Mouse (Mus musculus) neural tube, embryonic 14.5 days (tissue): ENCODE measurements around the gene Tmem184a. TPM values are rescaled to one million over a fixed set of nuclear protein-coding genes. Genes with fewer than 3 reads are reported as not detected.
A peak's percentile ranks its signal among the peaks of the same experiment; 100 is the strongest.

ENCODE experiments used
- ATAC-seq: fragments of 200-750 bp; cut with Nextera tagmentation; 2 replicates; pipeline ENCODE4 v1.8.0; 2017; ENCODE audit warnings: low read depth, mild to moderate bottlenecking, moderate TSS enrichment, moderate library complexity
- H3K27ac ChIP-seq: fragments of 300-500 bp; sonication (generic); 2 replicates; pipeline ENCODE4 v1.5.1; 2014; ENCODE audit warnings: low read depth, mild to moderate bottlenecking, control low read depth, low read length, moderate library complexity, mixed read lengths
- H3K27me3 ChIP-seq: fragments of 300-500 bp; sonication (generic); 2 replicates; pipeline ENCODE4 v1.6.1; 2014; ENCODE audit warnings: low read length; ENCODE audit not compliant: control insufficient read depth, insufficient read depth
- H3K36me3 ChIP-seq: fragments of 300-500 bp; sonication (generic); 2 replicates; pipeline ENCODE4 v1.6.1; 2014; ENCODE audit warnings: low read length, mixed read lengths; ENCODE audit not compliant: control insufficient read depth, insufficient read depth
- H3K4me1 ChIP-seq: fragments of 300-500 bp; sonication (generic); 2 replicates; pipeline ENCODE4 v1.6.1; 2014; ENCODE audit warnings: low read length; ENCODE audit not compliant: control insufficient read depth, insufficient read depth
- H3K4me2 ChIP-seq: fragments of 300-500 bp; sonication (generic); 2 replicates; pipeline ENCODE4 v1.6.1; 2014; ENCODE audit warnings: mild to moderate bottlenecking, low read depth, low read length, control low read depth
- H3K4me3 ChIP-seq: fragments of 300-500 bp; sonication (generic); 2 replicates; pipeline ENCODE4 v1.5.1; 2014; ENCODE audit warnings: low read depth, low read length, control low read depth, mixed read lengths
- H3K9ac ChIP-seq: fragments of 300-500 bp; sonication (generic); replicated peaks from 2 replicates; pipeline ENCODE4 v1.6.1; 2014; ENCODE audit warnings: low read depth, mild to moderate bottlenecking, control low read depth, low read length, mixed read lengths
- H3K9me3 ChIP-seq: fragments of 300-500 bp; sonication (generic); 2 replicates; pipeline ENCODE4 v1.6.1; 2016; ENCODE audit warnings: low read length; ENCODE audit not compliant: control insufficient read depth
- WGBS: fragments of 180-500 bp; shearing (Covaris S2); extraction: QIAGEN DNeasy Blood & Tissue Kit; methylation state at CpG from one replicate; pipeline ENCODE4 v1.1.7; 2014; 5-methylcytosine and 5-hydroxymethylcytosine counted together
- polyA plus RNA-seq: library from polyadenylated mRNA; unstranded; fragments of >200 nt; fragmentation: Nextera tagmentation; extraction: Ambion mirVana; gene quantifications from 2 replicates; pipeline ENCODE4 v1.2.1, GENCODE M21; 2014

Gene Tmem184a
- polyA plus RNA-seq, 1 experiment from 2014 or later, result 0.23 TPM

GRCm38 (mm10) chr5:139792159-139792775 lies 27.4 kb downstream of the Tmem184a start:
- ATAC-seq, result no peak
- Histone ChIP-seq H3K27me3 (no peaks in the 10 kb centered on the region), H3K4me1 (peaks cover 28% of the 10 kb centered on the region), H3K9me3 (no peaks in the 10 kb centered on the region), H3K4me3 (peak overlapping the region; percentile 75), H3K9ac (peak overlapping the region; percentile 67), H3K36me3 (no peaks in the 10 kb centered on the region), H3K4me2 (peak overlapping the region; percentile 100), H3K27ac (no peak overlapping the region)
- 18% methylated on average over 11 of the region's 11 CpGs for WGBS

- H3K27ac ChIP-seq, result 0 out of 2 replicates have a peak within 1 kb of the TSS, but pooled peaks have one; percentile 22
- no peaks in the 10 kb centered on the region for H3K27me3 ChIP-seq
Measured at GRCm38 (mm10) chr5:139791227-139792158, 28.2 kb downstream of the Tmem184a start, which contains the start of gene Mafk. Mafk (plus strand) TSS chr5:139791513.

GRCm38 (mm10) chr5:139789466-139789865 lies 30.3 kb downstream of the Tmem184a start:
- Histone ChIP-seq H3K9ac (no peak overlapping the region), H3K27ac (no peak overlapping the region), H3K4me3 (no peak overlapping the region), H3K4me2 (no peak overlapping the region), H3K4me1 (peaks cover 14% of the 10 kb centered on the region), H3K36me3 (no peaks in the 10 kb centered on the region), H3K27me3 (no peaks in the 10 kb centered on the region), H3K9me3 (no peaks in the 10 kb centered on the region)
- WGBS, result 65% methylated on average over 4 of the region's 4 CpGs
- ATAC-seq, result no peak

More at GRCm38 (mm10) chr5:139791227-139792158, 28.2 kb downstream of the Tmem184a start, which contains the start of gene Mafk:
- ATAC-seq, result peak; percentile 84
- H3K4me2 ChIP-seq, result peak within 1 kb of the TSS; percentile 100
- under 1% methylated on average over 92 of the region's 92 CpGs for WGBS
- H3K4me3 ChIP-seq, result peak within 1 kb of the TSS; percentile 75
- peak within 1 kb of the TSS; percentile 67 for H3K9ac ChIP-seq
- peaks cover 21% of the 10 kb centered on the region for H3K4me1 ChIP-seq
- no peaks in the 10 kb centered on the region for H3K36me3 ChIP-seq
- H3K9me3 ChIP-seq, result no peaks in the 10 kb centered on the region

GRCm38 (mm10) chr5:139781406-139781805 lies 38.3 kb downstream of the Tmem184a start:
- ATAC-seq, result no peak
- H3K27ac ChIP-seq, result no peak overlapping the region
- no peaks in the 10 kb centered on the region for H3K27me3 ChIP-seq
- no peaks in the 10 kb centered on the region for H3K4me1 ChIP-seq
- H3K4me2 ChIP-seq, result no peak overlapping the region
- no peak overlapping the region for H3K4me3 ChIP-seq
- no peak overlapping the region for H3K9ac ChIP-seq
- 81% methylated on average over 8 of the region's 8 CpGs for WGBS
- H3K9me3 ChIP-seq, result no peaks in the 10 kb centered on the region
- no peaks in the 10 kb centered on the region for H3K36me3 ChIP-seq

GRCm38 (mm10) chr5:139776966-139777365 lies 42.8 kb downstream of the Tmem184a start:
- no peak overlapping the region for H3K4me2 ChIP-seq
- 0 out of 2 replicates have a peak, but pooled peaks cover 11% of the 10 kb centered on the region for H3K36me3 ChIP-seq
- H3K4me1 ChIP-seq, result peaks cover 6% of the 10 kb centered on the region
- H3K9me3 ChIP-seq, result no peaks in the 10 kb centered on the region
- no peak overlapping the region for H3K9ac ChIP-seq
- WGBS, result 86% methylated on average over 5 of the region's 5 CpGs
- H3K4me3 ChIP-seq, result no peak overlapping the region
- no peak overlapping the region for H3K27ac ChIP-seq
- ATAC-seq, result no peak
- H3K27me3 ChIP-seq, result no peaks in the 10 kb centered on the region

- H3K27ac ChIP-seq, result no peak within 1 kb of the TSS
- peak within 1 kb of the TSS; percentile 83 for H3K9ac ChIP-seq
- H3K4me2 ChIP-seq, result peak within 1 kb of the TSS; percentile 97
- WGBS, result under 1% methylated on average over 55 of the region's 55 CpGs
- peaks cover 6% of the 10 kb centered on the region for H3K4me1 ChIP-seq
- H3K27me3 ChIP-seq, result no peaks in the 10 kb centered on the region
- H3K9me3 ChIP-seq, result no peaks in the 10 kb centered on the region
- H3K36me3 ChIP-seq, result peaks cover 26% of the 10 kb centered on the region
- peak; percentile 91 for ATAC-seq
- H3K4me3 ChIP-seq, result peak within 1 kb of the TSS; percentile 57
Measured at GRCm38 (mm10) chr5:139775216-139775926, 44.3 kb downstream of the Tmem184a start, which contains the start of gene Ints1. Ints1 (minus strand) TSS chr5:139775674.

GRCm38 (mm10) chr5:139768216-139768615 lies 51.5 kb downstream of the Tmem184a start:
- no peak overlapping the region for H3K27ac ChIP-seq
- WGBS, result 100% methylated on average over 8 of the region's 8 CpGs

GRCm38 (mm10) chr5:139764296-139764695 lies 55.4 kb downstream of the Tmem184a start:
- no peak for ATAC-seq
- Histone ChIP-seq H3K9ac (no peak overlapping the region), H3K36me3 (peaks cover 80% of the 10 kb centered on the region), H3K4me2 (no peak overlapping the region), H3K4me1 (no peaks in the 10 kb centered on the region), H3K9me3 (no peaks in the 10 kb centered on the region), H3K27ac (no peak overlapping the region), H3K4me3 (no peak overlapping the region), H3K27me3 (no peaks in the 10 kb centered on the region)
- WGBS, result 74% methylated on average over 11 of the region's 11 CpGs

More at GRCm38 (mm10) chr5:139768216-139768615, 51.5 kb downstream of the Tmem184a start:
- Histone ChIP-seq H3K4me1 (no peaks in the 10 kb centered on the region), H3K9me3 (no peaks in the 10 kb centered on the region), H3K4me3 (no peak overlapping the region), H3K36me3 (peaks cover 86% of the 10 kb centered on the region), H3K4me2 (no peak overlapping the region), H3K27me3 (no peaks in the 10 kb centered on the region), H3K9ac (no peak overlapping the region)
- no peak for ATAC-seq
